Mouse (Mus musculus): ENCODE results near the gene Kdm4b. TPM values are rescaled to one million over a fixed set of nuclear protein-coding genes. Genes with fewer than 3 reads are reported as not detected.

Gene Kdm4b
- polyA plus RNA-seq, 1 experiment from 2014 or later = 25.9 TPM

DNA sequence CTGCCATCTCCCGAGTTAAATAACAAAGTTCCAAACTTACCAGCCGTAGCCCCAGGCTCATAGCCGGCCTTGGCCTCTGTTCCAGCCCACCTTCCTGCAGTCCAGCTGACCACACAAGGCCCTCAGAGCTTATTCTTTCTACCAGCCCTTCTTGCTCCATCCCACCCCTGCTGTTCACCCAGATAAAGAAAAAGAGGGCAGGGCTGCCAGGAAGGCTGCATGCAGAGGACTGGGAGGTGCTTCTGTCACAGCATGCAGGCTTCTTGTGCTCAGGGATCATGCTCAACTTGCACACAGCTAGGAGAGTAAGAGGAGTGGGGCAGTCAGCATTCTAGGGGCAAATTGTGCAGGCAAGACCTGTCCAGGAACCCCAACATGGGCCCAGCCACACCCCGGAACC is 22.3 kb downstream of the Kdm4b start:
- Histone ChIP-seq H3K9me3 (no peaks in the 10 kb centered on the region), H3K4me1 (peaks cover 44% of the 10 kb centered on the region), H3K27me3 (replicated peaks) (no peaks in the 10 kb centered on the region), H3K36me3 (peaks cover 26% of the 10 kb centered on the region), H3K27ac (replicated peaks) (no peak overlapping the region), H3K9ac (peak overlapping the region; percentile 40; the same call in 1 of the 2 replicates), H3K4me3 (no peak overlapping the region), H3K4me2 (no peak overlapping the region)
- ATAC-seq (ENCODE audit: extremely low read depth, insufficient number of reproducible peaks, low FRiP score, low TSS enrichment) = no peak
- 68% methylated on average over 4 of the region's 4 CpGs for WGBS

DNA sequence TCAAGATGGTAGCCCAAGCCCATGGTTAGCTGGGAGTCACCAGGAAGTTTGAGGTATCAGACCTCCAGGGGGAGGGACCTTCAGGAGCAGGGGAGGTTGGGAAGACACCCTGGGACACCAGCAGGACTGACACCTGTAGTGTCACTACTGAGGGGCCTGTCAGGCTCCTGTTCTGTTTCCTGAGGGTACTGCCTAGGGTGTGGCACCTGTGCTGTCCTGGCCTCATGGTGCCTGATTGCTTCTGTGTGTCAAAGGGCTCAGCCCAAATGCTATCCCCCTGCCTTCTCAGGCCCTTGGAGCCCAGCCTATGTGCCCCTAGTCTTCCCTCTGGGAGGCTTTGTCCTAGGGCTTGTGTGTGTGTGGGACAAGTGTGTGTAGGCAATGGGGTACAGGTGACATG is 22.7 kb downstream of the Kdm4b start:
- H3K27me3 ChIP-seq (replicated peaks) = no peaks in the 10 kb centered on the region
- no peak overlapping the region for H3K4me3 ChIP-seq
- H3K4me1 ChIP-seq = peaks cover 39% of the 10 kb centered on the region
- no peak overlapping the region for H3K4me2 ChIP-seq
- H3K9ac ChIP-seq = no peak overlapping the region
- H3K27ac ChIP-seq (replicated peaks) = no peak overlapping the region
- ATAC-seq (ENCODE audit: extremely low read depth, insufficient number of reproducible peaks, low FRiP score, low TSS enrichment) = no peak
- peaks cover 30% of the 10 kb centered on the region for H3K36me3 ChIP-seq
- H3K9me3 ChIP-seq = no peaks in the 10 kb centered on the region

DNA sequence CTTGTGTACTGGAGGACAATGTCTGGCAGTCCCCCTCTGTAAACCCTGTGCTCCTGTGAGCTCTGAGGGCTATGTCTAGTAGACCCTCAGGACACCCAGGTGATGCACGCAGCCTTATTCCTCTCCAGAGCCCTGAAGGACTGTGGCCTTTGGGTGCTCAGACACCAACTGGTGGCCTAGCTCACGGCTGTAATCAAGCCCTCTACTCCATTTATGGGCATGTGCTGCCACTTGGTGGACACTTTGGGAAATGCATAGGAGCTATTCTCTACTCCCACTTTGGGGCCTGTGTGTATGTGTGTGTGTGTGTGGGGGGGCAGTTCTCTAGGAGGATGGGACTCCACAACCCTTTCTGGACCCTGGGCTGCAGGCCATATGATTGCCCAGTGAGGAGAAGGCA is 24.8 kb downstream of the Kdm4b start:
- H3K4me3 ChIP-seq = no peak overlapping the region
- WGBS = 28% methylated on average over 2 of the region's 2 CpGs
- H3K27me3 ChIP-seq (replicated peaks) = no peaks in the 10 kb centered on the region
- no peak overlapping the region for H3K27ac ChIP-seq (replicated peaks)
- H3K4me2 ChIP-seq = no peak overlapping the region
- H3K9ac ChIP-seq = peak overlapping the region; percentile 16; the same call in 1 of the 2 replicates
- no peak for ATAC-seq (ENCODE audit: extremely low read depth, insufficient number of reproducible peaks, low FRiP score, low TSS enrichment)
- H3K36me3 ChIP-seq = peaks cover 45% of the 10 kb centered on the region
- peaks cover 31% of the 10 kb centered on the region for H3K4me1 ChIP-seq
- no peaks in the 10 kb centered on the region for H3K9me3 ChIP-seq

DNA sequence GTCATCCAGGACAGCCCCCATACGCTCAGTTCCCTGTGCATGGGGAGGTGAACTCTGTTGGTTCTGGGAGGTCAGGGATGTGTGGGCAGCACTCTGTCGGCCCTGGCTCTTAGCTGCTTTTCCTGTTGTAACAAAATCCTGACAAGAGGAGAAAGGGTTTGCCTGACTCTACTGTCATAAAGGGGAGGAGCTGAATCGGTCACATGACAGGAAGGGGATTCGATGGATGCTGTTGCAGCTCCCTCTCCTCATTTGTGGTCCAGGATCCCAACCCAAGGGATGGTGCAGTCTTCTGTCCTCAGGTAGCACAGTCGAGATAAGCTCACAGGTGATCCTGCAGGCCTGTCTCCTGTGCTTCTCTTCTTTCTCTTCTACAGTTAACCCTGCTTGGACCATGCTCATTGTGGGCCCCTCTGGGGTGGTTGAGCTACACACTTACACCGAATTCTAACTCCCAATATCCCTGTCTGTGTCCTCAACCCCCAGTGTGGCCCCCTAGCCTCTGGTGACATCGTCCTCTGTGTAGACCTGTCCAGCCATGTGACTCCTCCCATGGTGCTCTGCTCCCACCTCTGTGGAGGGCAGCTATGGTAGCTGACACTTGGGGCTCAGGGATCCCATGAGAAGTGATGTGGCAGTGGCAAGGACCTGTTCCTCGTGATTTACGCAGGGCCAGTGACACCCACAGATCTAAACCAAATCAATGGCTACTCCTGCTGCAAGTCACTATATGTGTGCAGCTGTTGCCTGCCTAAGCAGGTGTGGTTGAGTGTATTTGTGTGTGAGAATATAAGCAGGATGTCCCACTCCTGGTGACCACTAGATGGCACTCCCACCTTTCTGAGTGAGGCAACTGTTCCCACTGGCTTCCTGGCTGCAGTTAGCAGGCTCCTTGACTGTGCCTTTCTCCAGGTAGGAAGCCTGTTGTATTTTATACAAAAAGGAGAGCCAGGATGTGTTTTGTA is 31.3 kb downstream of the Kdm4b start:
- Histone ChIP-seq H3K27ac (replicated peaks) (no peak overlapping the region), H3K9ac (no peak overlapping the region), H3K9me3 (no peaks in the 10 kb centered on the region), H3K36me3 (peaks cover 82% of the 10 kb centered on the region), H3K4me1 (peaks cover 9% of the 10 kb centered on the region; the same call in 1 of the 2 replicates), H3K4me3 (no peak overlapping the region), H3K27me3 (replicated peaks) (no peaks in the 10 kb centered on the region), H3K4me2 (no peak overlapping the region)
- no peak for ATAC-seq (ENCODE audit: extremely low read depth, insufficient number of reproducible peaks, low FRiP score, low TSS enrichment)
- WGBS = 62% methylated on average over 9 of the region's 9 CpGs

DNA sequence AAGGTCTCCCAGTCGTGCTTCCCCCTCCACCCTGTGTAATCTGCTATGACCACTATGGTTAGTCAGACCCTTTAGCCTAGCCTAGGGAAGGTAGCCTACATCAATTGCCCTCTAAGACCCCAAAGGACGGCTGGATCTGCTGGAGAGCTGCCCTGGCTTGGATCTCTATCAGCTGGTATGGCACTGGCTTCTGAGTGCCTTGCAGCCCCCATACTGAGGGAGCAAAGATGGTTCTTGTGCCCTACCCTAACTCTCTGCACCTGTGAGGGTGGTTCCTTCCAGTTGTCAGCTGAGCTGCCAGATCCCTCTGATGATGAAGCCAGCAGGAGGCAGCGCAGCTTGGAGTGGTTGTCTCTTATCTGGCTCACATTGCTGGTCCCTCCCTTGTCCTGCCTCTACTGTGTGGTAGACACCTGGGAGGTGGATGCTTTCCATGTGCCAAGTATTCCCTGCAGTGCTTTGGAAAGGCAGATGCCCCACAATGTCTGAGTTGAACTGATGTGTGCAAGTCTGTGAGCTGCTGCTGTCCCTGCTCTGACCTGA is 33.4 kb downstream of the Kdm4b start:
- H3K4me3 ChIP-seq = no peak overlapping the region
- no peak for ATAC-seq (ENCODE audit: extremely low read depth, insufficient number of reproducible peaks, low FRiP score, low TSS enrichment)
- peaks cover 77% of the 10 kb centered on the region for H3K36me3 ChIP-seq
- H3K27ac ChIP-seq (replicated peaks) = no peak overlapping the region
- H3K9me3 ChIP-seq = no peaks in the 10 kb centered on the region
- no peaks in the 10 kb centered on the region for H3K27me3 ChIP-seq (replicated peaks)
- no peak overlapping the region for H3K4me2 ChIP-seq
- 72% methylated on average over 3 of the region's 3 CpGs for WGBS
- no peak overlapping the region for H3K9ac ChIP-seq
- H3K4me1 ChIP-seq = peaks cover 9% of the 10 kb centered on the region; the same call in 1 of the 2 replicates

DNA sequence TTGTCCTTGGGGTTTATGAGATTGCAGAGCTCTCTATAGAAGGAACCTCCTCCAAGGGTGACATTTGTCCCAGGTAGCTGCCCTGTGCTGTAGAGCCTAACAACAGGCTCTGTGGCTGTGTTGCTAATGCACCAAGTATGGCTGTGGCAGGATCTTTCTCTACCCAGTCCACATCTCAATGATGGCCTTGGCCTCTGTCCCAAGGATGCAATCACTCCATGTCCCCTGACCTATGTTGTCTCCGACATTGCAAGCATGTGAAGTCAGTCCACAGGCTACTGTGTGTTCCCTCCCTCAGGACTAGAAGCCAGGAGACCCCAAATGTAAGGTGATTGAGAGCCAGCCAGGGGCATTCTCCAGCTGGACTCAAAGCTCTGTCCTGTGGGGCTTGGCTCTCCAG is 34.0 kb downstream of the Kdm4b start:
- no peak overlapping the region for H3K4me3 ChIP-seq
- 76% methylated on average over 1 of the region's 1 CpGs for WGBS
- ATAC-seq (ENCODE audit: extremely low read depth, insufficient number of reproducible peaks, low FRiP score, low TSS enrichment) = no peak
- H3K4me2 ChIP-seq = no peak overlapping the region
- H3K4me1 ChIP-seq = peaks cover 11% of the 10 kb centered on the region
- no peaks in the 10 kb centered on the region for H3K27me3 ChIP-seq (replicated peaks)
- no peak overlapping the region for H3K9ac ChIP-seq
- H3K9me3 ChIP-seq = no peaks in the 10 kb centered on the region
- peaks cover 74% of the 10 kb centered on the region for H3K36me3 ChIP-seq
- no peak overlapping the region for H3K27ac ChIP-seq (replicated peaks)

DNA sequence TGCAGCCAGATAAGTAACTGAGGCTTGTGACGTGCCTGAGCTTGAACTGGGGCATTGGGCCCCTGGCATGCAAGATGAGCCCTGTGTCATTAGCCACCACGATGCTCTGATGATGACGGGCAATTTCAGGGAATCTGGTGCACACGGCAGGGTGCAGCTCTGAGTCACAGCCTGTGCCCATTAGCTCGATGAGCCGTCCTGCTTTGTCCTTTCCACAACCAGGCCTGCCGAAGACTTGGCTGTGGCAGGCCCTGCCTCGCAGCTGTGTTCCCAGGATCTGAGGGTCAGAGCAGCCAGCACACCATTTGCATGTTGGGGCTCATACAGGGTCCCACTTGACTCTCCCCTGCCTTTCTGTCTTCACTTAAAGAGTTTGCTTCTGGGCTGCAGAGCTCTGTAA is 34.6 kb downstream of the Kdm4b start:
- 68% methylated on average over 8 of the region's 8 CpGs for WGBS
- Histone ChIP-seq H3K4me3 (no peak overlapping the region), H3K36me3 (peaks cover 74% of the 10 kb centered on the region), H3K4me2 (no peak overlapping the region), H3K9ac (no peak overlapping the region), H3K27me3 (replicated peaks) (no peaks in the 10 kb centered on the region), H3K4me1 (peaks cover 17% of the 10 kb centered on the region), H3K9me3 (no peaks in the 10 kb centered on the region), H3K27ac (replicated peaks) (no peak overlapping the region)
- no peak for ATAC-seq (ENCODE audit: extremely low read depth, insufficient number of reproducible peaks, low FRiP score, low TSS enrichment)

DNA sequence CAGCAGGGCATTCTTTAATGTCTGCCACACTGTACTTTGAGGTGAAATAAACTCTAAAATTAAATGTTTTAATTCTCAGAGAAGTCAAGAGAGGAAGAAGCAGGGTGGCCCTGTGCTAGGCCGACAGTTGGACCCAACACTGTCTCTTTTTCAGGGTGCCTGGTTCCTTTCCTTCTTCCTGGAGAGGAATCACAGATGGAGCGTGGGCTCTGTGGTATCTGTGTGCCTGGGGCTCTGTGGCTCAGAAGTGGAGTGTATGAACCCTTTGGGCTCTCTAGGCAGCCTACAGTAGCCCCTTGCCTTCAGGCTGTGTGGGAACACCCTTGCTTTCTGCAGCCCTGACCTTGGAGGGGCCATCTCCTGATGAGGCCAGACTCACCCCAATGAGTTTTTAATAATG is 35.7 kb downstream of the Kdm4b start:
- no peak for ATAC-seq (ENCODE audit: extremely low read depth, insufficient number of reproducible peaks, low FRiP score, low TSS enrichment)
- 63% methylated on average over 2 of the region's 2 CpGs for WGBS
- peak overlapping the region; percentile 13; the same call in 1 of the 2 replicates for H3K9ac ChIP-seq
- no peaks in the 10 kb centered on the region for H3K27me3 ChIP-seq (replicated peaks)
- no peaks in the 10 kb centered on the region for H3K9me3 ChIP-seq
- H3K36me3 ChIP-seq = peaks cover 66% of the 10 kb centered on the region
- no peak overlapping the region for H3K4me3 ChIP-seq
- H3K4me2 ChIP-seq = no peak overlapping the region
- no peak overlapping the region for H3K27ac ChIP-seq (replicated peaks)
- H3K4me1 ChIP-seq = peaks cover 28% of the 10 kb centered on the region

DNA sequence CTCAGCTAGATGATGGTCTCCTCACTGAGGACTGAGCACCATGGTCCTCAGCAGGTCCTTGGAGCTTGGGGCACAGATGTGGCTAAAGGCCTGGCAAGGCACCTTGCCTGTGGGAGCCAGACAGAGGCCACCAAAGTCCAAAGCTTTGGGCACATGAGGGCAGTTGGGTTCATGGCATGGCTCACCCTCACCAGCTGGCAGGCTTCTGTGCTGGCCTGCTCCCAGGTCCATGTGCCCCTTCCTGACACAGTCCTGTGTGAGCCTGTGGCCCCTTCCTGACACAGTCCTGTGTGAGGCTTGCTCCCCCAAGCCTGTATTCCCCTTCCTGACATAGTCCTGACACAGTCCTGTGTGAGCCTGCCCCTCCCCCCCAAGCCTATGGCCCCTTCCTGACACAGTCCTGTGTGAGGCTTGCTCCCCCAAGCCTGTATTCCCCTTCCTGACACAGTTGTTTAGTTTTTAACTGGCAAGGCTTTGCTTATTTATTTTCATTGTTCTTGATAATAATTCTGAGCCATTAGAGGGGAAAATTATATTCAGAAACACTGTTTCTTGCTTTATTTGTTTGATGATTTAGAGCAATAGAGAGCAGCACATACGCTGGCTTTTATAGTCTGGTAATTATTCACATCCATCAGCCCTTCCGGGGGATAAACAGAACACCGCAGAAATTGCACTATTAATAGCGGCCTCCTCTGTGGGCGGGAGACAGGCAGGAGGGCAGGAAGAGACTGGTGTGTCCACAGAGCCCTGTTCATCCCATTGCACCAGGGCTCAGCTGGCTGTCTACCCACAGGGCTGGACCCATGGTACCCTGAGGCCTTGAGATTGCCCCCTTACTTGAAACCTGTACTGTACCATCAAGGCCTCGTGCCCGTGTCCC is 40.2 kb downstream of the Kdm4b start:
- H3K9ac ChIP-seq = peak overlapping the region; percentile 44; the same call in 1 of the 2 replicates
- WGBS = 48% methylated on average over 7 of the region's 7 CpGs
- peak overlapping the region; percentile 49; the same call in 1 of the 2 replicates for H3K27ac ChIP-seq (replicated peaks)
- no peak for ATAC-seq (ENCODE audit: extremely low read depth, insufficient number of reproducible peaks, low FRiP score, low TSS enrichment)
- peaks cover 27% of the 10 kb centered on the region for H3K4me1 ChIP-seq
- H3K36me3 ChIP-seq = peaks cover 68% of the 10 kb centered on the region
- H3K9me3 ChIP-seq = no peaks in the 10 kb centered on the region
- no peaks in the 10 kb centered on the region for H3K27me3 ChIP-seq (replicated peaks)
- no peak overlapping the region for H3K4me3 ChIP-seq
- H3K4me2 ChIP-seq = no peak overlapping the region

DNA sequence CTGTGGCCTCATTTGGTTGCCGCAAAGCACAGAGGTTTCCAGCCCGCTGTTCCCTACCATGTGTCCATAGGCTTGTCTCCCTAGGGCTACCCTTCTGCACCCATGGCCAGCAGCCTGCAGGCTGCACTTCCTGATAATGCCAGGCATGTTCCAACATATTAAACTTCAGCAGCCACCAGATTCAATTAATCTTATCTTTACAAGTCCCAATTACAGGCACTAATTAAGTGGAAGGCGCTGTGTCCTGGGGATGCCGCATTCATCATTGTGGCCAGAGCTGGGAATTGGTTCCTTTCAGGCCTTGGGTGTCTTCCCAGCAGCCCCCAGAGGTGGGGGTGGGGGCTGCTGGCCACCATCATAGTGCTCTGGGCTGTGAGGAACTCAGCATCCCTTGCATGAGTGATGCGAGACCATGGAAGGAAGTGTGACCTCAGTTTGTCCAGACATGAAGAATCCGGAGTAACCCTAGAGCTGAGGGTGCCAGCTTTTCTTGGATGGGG is 42.5 kb downstream of the Kdm4b start:
- Histone ChIP-seq H3K4me2 (no peak overlapping the region), H3K9ac (no peak overlapping the region), H3K27ac (replicated peaks) (no peak overlapping the region), H3K36me3 (peaks cover 79% of the 10 kb centered on the region), H3K4me1 (peaks cover 24% of the 10 kb centered on the region), H3K4me3 (no peak overlapping the region), H3K27me3 (replicated peaks) (no peaks in the 10 kb centered on the region), H3K9me3 (no peaks in the 10 kb centered on the region)
- ATAC-seq (ENCODE audit: extremely low read depth, insufficient number of reproducible peaks, low FRiP score, low TSS enrichment) = no peak
- WGBS = 87% methylated on average over 6 of the region's 6 CpGs

DNA sequence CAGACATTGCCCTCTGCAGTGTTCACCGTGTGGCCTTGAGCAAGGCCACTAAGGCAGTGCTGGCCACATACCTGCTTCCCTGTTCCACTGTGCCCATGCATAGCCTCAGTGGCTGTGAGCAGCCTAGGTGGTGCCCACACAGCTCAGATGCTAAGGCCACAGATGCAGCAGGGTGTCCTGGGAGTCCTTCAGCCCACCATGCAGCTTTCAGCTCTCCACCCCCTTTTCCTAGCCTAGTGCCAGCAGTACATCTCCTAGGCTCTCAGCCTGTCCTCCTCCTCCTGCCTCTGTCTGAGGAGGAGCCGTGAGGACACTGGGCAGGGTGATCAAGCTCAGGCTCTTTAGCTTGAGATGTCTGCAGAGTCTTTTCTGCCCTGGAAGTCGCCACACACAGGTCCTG is 44.2 kb downstream of the Kdm4b start:
- Histone ChIP-seq H3K4me3 (no peak overlapping the region), H3K4me2 (no peak overlapping the region), H3K4me1 (peaks cover 30% of the 10 kb centered on the region), H3K27ac (replicated peaks) (no peak overlapping the region), H3K9me3 (no peaks in the 10 kb centered on the region), H3K27me3 (replicated peaks) (no peaks in the 10 kb centered on the region), H3K9ac (no peak overlapping the region), H3K36me3 (peaks cover 82% of the 10 kb centered on the region)
- ATAC-seq (ENCODE audit: extremely low read depth, insufficient number of reproducible peaks, low FRiP score, low TSS enrichment) = no peak
- 78% methylated on average over 3 of the region's 3 CpGs for WGBS
